Mouse (Mus musculus): ENCODE data around the gene Atg10.

Atg10 gene

GRCm38 (mm10) chr13:91175347-91175746 is 48.4 kb downstream of the Atg10 start:
- no peak for DNase-seq (ENCODE audit: low read depth)

- DNase-seq (ENCODE audit: low read depth), result no peak
These were observed 51.8 kb downstream of the Atg10 start for GRCm38 (mm10) chr13:91171766-91172491.

GRCm38 (mm10) chr13:91171205-91171604 is 52.6 kb downstream of the Atg10 start:
- DNase-seq (ENCODE audit: low read depth), result no peak

GRCm38 (mm10) chr13:91169529-91170319 is 54.0 kb downstream of the Atg10 start:
- no peak for DNase-seq (ENCODE audit: low read depth)

GRCm38 (mm10) chr13:91168486-91168885 is 55.3 kb downstream of the Atg10 start:
- DNase-seq (ENCODE audit: low read depth), result no peak

GRCm38 (mm10) chr13:91167561-91167960 is 56.2 kb downstream of the Atg10 start:
- no peak for DNase-seq (ENCODE audit: low read depth)

GRCm38 (mm10) chr13:91166286-91166685 is 57.5 kb downstream of the Atg10 start:
- DNase-seq (ENCODE audit: low read depth), result no peak

- DNase-seq (ENCODE audit: low read depth), result no peak
These were observed 58.6 kb downstream of the Atg10 start for GRCm38 (mm10) chr13:91165200-91165599.

GRCm38 (mm10) chr13:91163292-91163691 is 60.5 kb downstream of the Atg10 start:
- DNase-seq (ENCODE audit: low read depth), result no peak

GRCm38 (mm10) chr13:91162452-91162851 is 61.3 kb downstream of the Atg10 start:
- DNase-seq (ENCODE audit: low read depth), result no peak

GRCm38 (mm10) chr13:91160616-91161015 is 63.2 kb downstream of the Atg10 start:
- no peak for DNase-seq (ENCODE audit: low read depth)

- no peak for DNase-seq (ENCODE audit: low read depth)
These were observed 63.9 kb downstream of the Atg10 start for GRCm38 (mm10) chr13:91159881-91160280.

- DNase-seq (ENCODE audit: low read depth), result no peak
These were observed 65.8 kb downstream of the Atg10 start for GRCm38 (mm10) chr13:91157941-91158340.

- no peak for DNase-seq (ENCODE audit: low read depth)
These were observed 66.3 kb downstream of the Atg10 start for GRCm38 (mm10) chr13:91157429-91157828.

- DNase-seq (ENCODE audit: low read depth), result no peak
These were observed 66.8 kb downstream of the Atg10 start for GRCm38 (mm10) chr13:91156949-91157348.

GRCm38 (mm10) chr13:91156308-91156707 is 67.5 kb downstream of the Atg10 start:
- DNase-seq (ENCODE audit: low read depth), result no peak

- DNase-seq (ENCODE audit: low read depth), result no peak
These were observed 68.2 kb downstream of the Atg10 start for GRCm38 (mm10) chr13:91155429-91156207.

- DNase-seq (ENCODE audit: low read depth), result no peak
These were observed 69.1 kb downstream of the Atg10 start for GRCm38 (mm10) chr13:91154622-91155021.

- no peak for DNase-seq (ENCODE audit: low read depth)
These were observed 87.4 kb downstream of the Atg10 start for GRCm38 (mm10) chr13:91136337-91136736.

- DNase-seq (ENCODE audit: low read depth), result peak; percentile 4
These were observed 90.4 kb downstream of the Atg10 start for GRCm38 (mm10) chr13:91133334-91133890.

- DNase-seq (ENCODE audit: low read depth), result no peak
These were observed 94.7 kb downstream of the Atg10 start for GRCm38 (mm10) chr13:91129071-91129470.

- DNase-seq (ENCODE audit: low read depth), result no peak
These were observed 95.2 kb downstream of the Atg10 start for GRCm38 (mm10) chr13:91128581-91128980.

All from induced T-regulatory cell, adult 2 months (primary cell).